Mouse (Mus musculus): ENCODE measurements around the gene Gabbr2. TPM values are rescaled to one million over a fixed set of nuclear protein-coding genes. Genes with fewer than 3 reads are reported as not detected.
A peak's percentile ranks its signal among the peaks of the same experiment; 100 is the strongest.

Gene Gabbr2
- polyA plus RNA-seq, 1 experiment from 2014 or later = 0.12 TPM

DNA sequence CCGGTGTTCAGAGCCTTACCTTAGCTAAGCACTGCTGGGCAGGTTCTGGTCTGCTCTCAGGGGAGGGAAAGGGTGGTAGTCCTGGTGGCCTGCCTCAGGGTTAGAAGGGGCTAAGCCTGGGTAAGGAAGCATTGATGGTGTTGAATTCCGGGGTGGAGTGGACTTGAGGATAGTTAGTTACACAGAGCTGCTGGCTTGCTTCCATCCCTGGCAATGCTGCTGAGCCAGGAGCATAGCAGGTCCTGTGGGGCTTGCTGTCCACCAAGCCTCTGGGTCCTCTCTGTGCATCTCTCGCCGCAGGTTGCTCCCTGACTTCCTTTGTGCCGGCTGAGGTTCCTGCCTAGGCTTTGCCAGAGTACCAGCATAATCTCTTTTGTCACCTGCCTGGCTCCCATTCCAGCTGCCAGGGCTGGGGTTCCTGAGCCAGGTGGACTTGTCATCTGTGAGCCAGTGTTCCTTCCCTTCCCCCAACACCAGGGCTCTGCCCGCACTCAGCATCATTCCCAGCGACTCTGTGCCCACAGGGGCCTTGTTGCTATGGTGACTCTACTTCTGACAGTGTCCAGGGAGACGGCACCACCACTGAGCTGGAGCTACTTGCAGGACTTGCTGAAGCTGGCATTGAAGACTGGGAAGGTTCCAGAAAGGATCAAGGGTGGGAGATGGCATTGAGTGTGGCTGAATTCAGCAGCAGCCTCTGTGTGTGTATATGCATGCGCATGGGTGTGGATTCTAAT is 262.2 kb downstream of the Gabbr2 start:
- no peak for DNase-seq (ENCODE audit: low spot score)
- Histone ChIP-seq H3K4me1 (peaks cover 52% of the 10 kb centered on the region), H3K27me3 (ENCODE audit: low read depth, poor library complexity, severe bottlenecking) (peaks cover 14% of the 10 kb centered on the region), H3K36me3 (no peaks in the 10 kb centered on the region), H3K27ac (replicated peaks) (peak overlapping the region; percentile 42), H3K4me3 (no peak overlapping the region), H3K9me3 (replicated peaks) (no peaks in the 10 kb centered on the region)
- 56% methylated on average over 9 of the region's 9 CpGs for WGBS

DNA sequence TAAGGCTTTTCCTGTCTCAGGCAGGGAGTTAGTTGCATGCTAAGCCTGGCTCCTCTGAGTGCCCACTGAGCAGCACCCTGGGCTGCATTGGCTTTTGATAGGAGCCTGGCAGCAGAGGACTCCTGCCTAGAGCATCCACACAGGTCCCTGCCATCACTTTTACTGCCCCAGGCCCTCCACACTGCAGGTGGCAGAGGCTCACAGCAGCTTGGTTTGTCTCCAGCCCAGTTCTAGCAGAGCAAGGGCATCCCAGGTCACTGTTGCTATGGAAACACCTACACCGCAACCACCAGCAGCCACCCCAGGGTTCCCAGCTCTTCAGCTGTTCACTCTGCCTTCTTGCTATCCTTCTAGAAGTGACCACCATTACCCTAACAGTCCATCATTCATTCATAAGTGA is 263.4 kb downstream of the Gabbr2 start:
- Histone ChIP-seq H3K27ac (replicated peaks) (peak overlapping the region; percentile 66), H3K9me3 (replicated peaks) (no peaks in the 10 kb centered on the region), H3K36me3 (no peaks in the 10 kb centered on the region), H3K4me3 (no peak overlapping the region), H3K4me1 (peaks cover 49% of the 10 kb centered on the region), H3K27me3 (ENCODE audit: low read depth, poor library complexity, severe bottlenecking) (peaks cover 14% of the 10 kb centered on the region)
- 20% methylated on average over 1 of the region's 1 CpGs for WGBS
- peak; percentile 32 for DNase-seq (ENCODE audit: low spot score)

DNA sequence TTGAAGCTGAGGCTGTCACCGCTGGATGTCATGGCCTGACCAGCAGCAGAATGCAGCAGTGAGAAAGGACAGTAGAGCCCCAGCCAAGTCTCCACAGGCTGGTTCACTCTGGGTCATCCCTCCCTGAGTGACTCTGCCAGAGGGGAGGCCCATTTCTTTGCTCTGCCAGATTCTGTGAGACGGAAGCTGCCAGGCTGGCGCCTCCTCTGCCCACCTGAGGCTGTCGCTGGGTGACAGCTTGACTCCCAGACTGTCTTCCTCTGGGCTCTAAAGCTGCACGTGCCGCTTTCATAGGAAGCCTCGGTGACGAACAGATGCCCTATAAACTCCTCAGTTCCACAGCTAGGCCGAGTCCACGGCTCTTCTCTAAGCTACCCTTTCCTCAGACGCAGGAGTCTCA is 264.5 kb downstream of the Gabbr2 start:
- Histone ChIP-seq H3K27ac (replicated peaks) (peak overlapping the region; percentile 66; the same call in 1 of the 2 replicates), H3K9me3 (replicated peaks) (no peaks in the 10 kb centered on the region), H3K27me3 (ENCODE audit: low read depth, poor library complexity, severe bottlenecking) (0 out of 2 replicates have a peak, but pooled peaks cover 3% of the 10 kb centered on the region), H3K4me1 (peaks cover 45% of the 10 kb centered on the region), H3K4me3 (no peak overlapping the region), H3K36me3 (no peaks in the 10 kb centered on the region)
- 89% methylated on average over 11 of the region's 11 CpGs for WGBS
- no peak for DNase-seq (ENCODE audit: low spot score)

DNA sequence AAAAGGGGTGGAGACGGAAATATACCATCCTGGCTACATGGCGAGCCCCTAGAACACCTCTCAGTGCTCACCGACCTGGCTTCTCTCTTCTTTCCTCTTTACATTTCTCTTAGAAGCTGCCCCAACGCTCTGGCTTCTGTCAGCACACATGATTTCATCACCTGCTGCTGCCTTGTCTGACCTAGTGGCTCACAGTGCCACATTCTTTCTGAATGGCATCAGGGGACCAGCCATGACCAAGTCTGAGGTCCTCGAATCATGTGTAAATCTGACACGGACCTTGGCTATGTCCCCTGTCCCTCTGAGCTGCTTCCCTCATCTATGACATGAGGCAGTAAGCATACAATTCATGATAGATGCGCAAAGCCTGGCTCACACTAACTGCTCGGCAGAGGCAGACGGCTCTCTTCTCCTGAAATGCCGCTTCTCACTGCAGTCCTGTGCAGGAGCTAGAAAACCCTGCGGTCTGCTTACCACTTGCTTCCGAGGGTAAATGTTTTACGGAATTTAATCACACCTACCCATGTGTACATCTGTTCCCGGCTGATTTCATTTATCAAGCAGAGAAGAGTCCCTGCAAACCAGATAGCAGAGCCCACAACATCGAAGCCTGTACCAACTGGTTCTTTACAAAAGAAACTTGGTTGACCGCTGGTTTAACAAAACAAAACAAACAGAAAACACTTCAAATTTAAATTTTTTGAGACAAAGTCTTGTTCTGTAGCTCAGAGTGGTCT is 270.7 kb downstream of the Gabbr2 start:
- DNase-seq (ENCODE audit: low spot score) = no peak
- WGBS = 90% methylated on average over 16 of the region's 16 CpGs
- Histone ChIP-seq H3K9me3 (replicated peaks) (no peaks in the 10 kb centered on the region), H3K27ac (replicated peaks) (no peak overlapping the region), H3K27me3 (ENCODE audit: low read depth, poor library complexity, severe bottlenecking) (no peaks in the 10 kb centered on the region), H3K4me3 (no peak overlapping the region), H3K36me3 (no peaks in the 10 kb centered on the region), H3K4me1 (peaks cover 42% of the 10 kb centered on the region)

DNA sequence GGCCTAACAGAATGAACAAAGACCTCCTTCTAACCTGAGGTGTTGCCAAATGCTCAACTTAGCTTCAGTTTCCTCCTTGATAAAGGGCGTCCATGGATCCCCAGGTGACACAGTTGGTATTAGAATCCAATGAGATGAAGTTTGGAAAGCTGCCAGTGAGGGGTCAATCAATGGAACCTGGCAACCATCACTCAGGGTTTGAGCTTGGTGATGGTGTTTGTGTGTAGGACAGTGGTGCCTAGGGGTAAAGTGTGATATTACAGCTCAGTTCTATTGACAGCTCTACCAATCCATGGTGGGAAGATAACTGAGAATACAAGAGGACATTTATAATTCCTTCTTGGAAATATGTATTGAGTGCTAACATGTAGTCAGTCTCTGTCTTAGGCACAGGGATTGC is 271.6 kb downstream of the Gabbr2 start:
- Histone ChIP-seq H3K4me3 (no peak overlapping the region), H3K4me1 (peaks cover 51% of the 10 kb centered on the region), H3K27ac (replicated peaks) (no peak overlapping the region), H3K9me3 (replicated peaks) (no peaks in the 10 kb centered on the region), H3K27me3 (ENCODE audit: low read depth, poor library complexity, severe bottlenecking) (no peaks in the 10 kb centered on the region), H3K36me3 (no peaks in the 10 kb centered on the region)
- DNase-seq (ENCODE audit: low spot score) = no peak
- 66% methylated on average over 1 of the region's 1 CpGs for WGBS

DNA sequence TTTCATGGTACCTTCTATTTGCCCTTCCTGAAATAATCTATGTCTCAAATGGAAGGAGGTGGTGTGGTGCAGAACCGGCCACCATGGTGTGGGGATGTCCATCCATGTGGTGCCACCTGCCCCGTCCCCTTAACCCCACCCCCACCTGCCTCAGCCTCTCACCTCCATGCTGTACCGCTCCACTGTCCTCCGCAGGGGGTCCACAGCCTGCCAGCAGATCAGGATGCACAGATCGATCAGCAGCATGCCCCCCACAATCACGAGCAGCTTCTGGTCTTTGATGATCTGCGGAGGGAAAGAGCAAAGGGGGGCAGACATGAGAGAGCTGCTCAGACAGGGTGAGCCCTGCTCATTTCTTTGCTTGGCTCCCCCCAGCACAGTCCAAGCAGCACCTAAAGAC is 273.0 kb downstream of the Gabbr2 start:
- peak overlapping the region; percentile 4; the same call in 1 of the 2 replicates for H3K27ac ChIP-seq (replicated peaks)
- no peak overlapping the region for H3K4me3 ChIP-seq
- no peaks in the 10 kb centered on the region for H3K27me3 ChIP-seq (ENCODE audit: low read depth, poor library complexity, severe bottlenecking)
- H3K36me3 ChIP-seq = no peaks in the 10 kb centered on the region
- DNase-seq (ENCODE audit: low spot score) = no peak
- 32% methylated on average over 7 of the region's 7 CpGs for WGBS
- peaks cover 53% of the 10 kb centered on the region for H3K4me1 ChIP-seq
- no peaks in the 10 kb centered on the region for H3K9me3 ChIP-seq (replicated peaks)

DNA sequence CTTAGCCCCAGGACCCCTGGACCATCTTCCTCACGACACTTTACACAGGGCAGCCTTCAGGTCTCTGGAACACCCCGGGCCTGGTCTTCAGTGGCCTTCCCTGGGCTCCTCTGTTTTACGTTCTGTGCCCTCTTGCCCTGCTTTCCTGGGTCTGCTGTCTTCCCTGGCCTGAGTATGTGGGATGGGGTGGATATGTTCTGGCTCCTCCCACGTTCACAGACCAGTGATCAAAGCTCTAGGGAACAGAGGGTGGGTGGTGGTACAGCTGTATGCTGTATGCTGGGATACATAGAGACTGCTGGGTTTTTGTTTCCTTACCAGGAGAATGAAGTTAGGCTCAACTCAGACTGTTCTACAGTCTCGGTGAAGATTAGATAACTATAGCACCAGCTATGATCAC is 274.5 kb downstream of the Gabbr2 start:
- Histone ChIP-seq H3K27me3 (ENCODE audit: low read depth, poor library complexity, severe bottlenecking) (no peaks in the 10 kb centered on the region), H3K27ac (replicated peaks) (peak overlapping the region; percentile 67), H3K36me3 (no peaks in the 10 kb centered on the region), H3K4me1 (peaks cover 53% of the 10 kb centered on the region), H3K4me3 (no peak overlapping the region), H3K9me3 (replicated peaks) (no peaks in the 10 kb centered on the region)
- WGBS = 28% methylated on average over 5 of the region's 5 CpGs
- peak; percentile 26 for DNase-seq (ENCODE audit: low spot score)

DNA sequence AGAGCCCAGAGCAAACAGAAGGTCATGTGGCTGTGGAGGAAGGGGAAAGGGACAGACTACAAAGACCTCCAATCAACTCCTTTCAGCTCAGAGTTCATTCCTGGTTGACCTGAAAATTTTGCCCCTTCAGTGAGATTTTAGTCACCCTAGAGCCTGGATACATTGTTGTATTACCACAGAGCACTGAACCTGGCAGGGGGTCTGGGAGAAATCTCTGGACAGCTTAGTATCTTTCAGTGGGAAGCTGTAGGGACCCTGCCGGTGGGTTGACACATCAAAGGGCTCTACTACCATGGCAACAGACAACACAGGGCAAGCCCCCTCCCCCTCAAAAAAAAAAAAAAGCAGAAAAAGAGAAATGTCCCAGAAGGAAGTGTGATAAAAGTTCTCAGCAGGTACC is 275.3 kb downstream of the Gabbr2 start:
- H3K4me1 ChIP-seq = peaks cover 53% of the 10 kb centered on the region
- 7% methylated on average over 1 of the region's 1 CpGs for WGBS
- H3K9me3 ChIP-seq (replicated peaks) = no peaks in the 10 kb centered on the region
- peak; percentile 69 for DNase-seq (ENCODE audit: low spot score)
- H3K27ac ChIP-seq (replicated peaks) = peak overlapping the region; percentile 67
- no peaks in the 10 kb centered on the region for H3K36me3 ChIP-seq
- H3K27me3 ChIP-seq (ENCODE audit: low read depth, poor library complexity, severe bottlenecking) = no peaks in the 10 kb centered on the region
- H3K4me3 ChIP-seq = peak overlapping the region; percentile 27; the same call in 1 of the 2 replicates

DNA sequence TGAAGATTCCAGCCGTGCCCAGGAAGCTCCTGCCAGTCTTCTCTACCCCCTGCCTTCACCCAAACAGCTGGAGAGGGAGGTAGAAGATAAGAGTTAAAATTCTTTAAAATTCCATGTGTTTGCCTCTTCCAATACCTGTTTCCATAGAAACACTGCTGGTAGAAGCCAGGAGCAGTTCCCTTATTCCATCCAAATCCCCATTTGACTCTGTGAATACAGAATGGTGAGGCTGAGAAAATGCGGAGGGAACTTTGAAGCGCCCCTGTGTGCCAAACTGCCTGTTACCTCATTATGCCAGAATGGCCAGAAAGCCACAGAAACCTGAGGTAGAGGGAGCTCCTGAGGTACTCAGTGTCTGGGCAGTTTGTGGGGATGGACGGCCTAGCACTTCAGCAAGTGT is 281.1 kb downstream of the Gabbr2 start:
- no peaks in the 10 kb centered on the region for H3K36me3 ChIP-seq
- DNase-seq (ENCODE audit: low spot score) = no peak
- no peaks in the 10 kb centered on the region for H3K27me3 ChIP-seq (ENCODE audit: low read depth, poor library complexity, severe bottlenecking)
- H3K4me3 ChIP-seq = no peak overlapping the region
- H3K27ac ChIP-seq (replicated peaks) = 0 out of 2 replicates have a peak overlapping the region, but pooled peaks have one; percentile 9
- WGBS = 64% methylated on average over 4 of the region's 4 CpGs
- H3K4me1 ChIP-seq = peaks cover 21% of the 10 kb centered on the region
- no peaks in the 10 kb centered on the region for H3K9me3 ChIP-seq (replicated peaks)

DNA sequence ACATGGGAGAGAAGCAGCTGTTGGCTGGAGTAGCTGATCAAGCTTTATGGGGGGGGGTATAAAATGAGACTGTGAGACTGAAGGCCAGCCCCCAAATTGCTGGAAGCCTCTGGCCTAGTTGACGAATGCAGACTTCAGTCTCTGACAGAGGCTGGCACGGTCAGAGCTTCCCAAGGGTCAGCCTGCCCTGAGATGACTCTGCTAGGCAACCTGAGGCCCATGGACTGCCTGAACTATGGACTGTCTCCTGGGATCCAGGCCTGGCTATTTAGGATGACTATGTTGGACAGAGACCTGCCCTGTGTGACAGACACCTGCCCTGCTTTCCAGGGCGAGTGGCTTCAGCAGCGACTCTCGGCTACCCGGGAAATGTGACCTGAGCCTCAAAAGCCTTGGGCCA is 281.7 kb downstream of the Gabbr2 start:
- no peak for DNase-seq (ENCODE audit: low spot score)
- Histone ChIP-seq H3K27ac (replicated peaks) (0 out of 2 replicates have a peak overlapping the region, but pooled peaks have one; percentile 9), H3K4me1 (peaks cover 16% of the 10 kb centered on the region), H3K36me3 (no peaks in the 10 kb centered on the region), H3K4me3 (no peak overlapping the region), H3K27me3 (ENCODE audit: low read depth, poor library complexity, severe bottlenecking) (no peaks in the 10 kb centered on the region), H3K9me3 (replicated peaks) (no peaks in the 10 kb centered on the region)
- WGBS = 60% methylated on average over 6 of the region's 6 CpGs

DNA sequence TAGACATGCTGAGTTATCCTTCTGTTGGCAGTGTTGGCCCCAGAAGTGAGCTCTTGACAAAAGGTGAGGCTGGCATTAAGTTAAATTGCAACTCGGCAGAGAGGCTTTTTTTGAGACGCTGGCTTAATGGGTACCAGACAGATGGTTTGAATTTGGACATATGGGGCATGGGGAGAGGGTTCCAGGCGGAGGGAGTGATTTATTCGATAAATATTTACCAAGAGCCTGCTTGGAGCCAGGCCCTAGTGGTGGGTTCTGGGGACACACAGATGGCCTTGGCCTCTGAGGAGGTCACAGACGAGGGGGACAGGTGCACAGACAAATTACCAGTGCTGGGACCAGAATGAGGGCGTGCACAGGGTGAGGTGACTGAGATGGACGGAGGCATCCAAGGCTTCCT is 282.2 kb downstream of the Gabbr2 start:
- no peak for DNase-seq (ENCODE audit: low spot score)
- H3K27ac ChIP-seq (replicated peaks) = no peak overlapping the region
- no peaks in the 10 kb centered on the region for H3K9me3 ChIP-seq (replicated peaks)
- no peaks in the 10 kb centered on the region for H3K27me3 ChIP-seq (ENCODE audit: low read depth, poor library complexity, severe bottlenecking)
- 80% methylated on average over 7 of the region's 7 CpGs for WGBS
- no peaks in the 10 kb centered on the region for H3K36me3 ChIP-seq
- H3K4me1 ChIP-seq = peaks cover 14% of the 10 kb centered on the region
- H3K4me3 ChIP-seq = no peak overlapping the region

DNA sequence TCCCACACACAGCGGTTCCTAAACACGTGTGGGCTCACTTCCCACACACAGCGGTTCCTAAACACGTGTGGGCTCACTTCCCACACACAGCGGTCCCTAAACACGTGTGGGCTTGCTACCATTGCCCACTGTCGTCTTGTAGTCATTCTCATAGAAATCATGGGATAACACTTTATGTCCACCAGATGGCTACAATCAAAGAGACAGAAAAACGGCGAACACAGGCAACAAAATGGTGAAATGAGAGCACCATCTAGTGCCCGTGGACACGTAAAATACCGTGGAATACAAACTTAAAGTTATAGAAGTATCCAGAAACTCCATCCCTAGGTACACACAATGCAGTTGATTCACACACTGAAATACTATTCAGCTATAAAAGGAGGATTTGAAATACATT is 285.9 kb downstream of the Gabbr2 start:
- Histone ChIP-seq H3K4me3 (no peak overlapping the region), H3K27ac (replicated peaks) (no peak overlapping the region), H3K4me1 (peaks cover 12% of the 10 kb centered on the region), H3K9me3 (replicated peaks) (no peaks in the 10 kb centered on the region), H3K36me3 (no peaks in the 10 kb centered on the region), H3K27me3 (ENCODE audit: low read depth, poor library complexity, severe bottlenecking) (no peaks in the 10 kb centered on the region)
- WGBS = 87% methylated on average over 12 of the region's 12 CpGs
- DNase-seq (ENCODE audit: low spot score) = no peak

DNA sequence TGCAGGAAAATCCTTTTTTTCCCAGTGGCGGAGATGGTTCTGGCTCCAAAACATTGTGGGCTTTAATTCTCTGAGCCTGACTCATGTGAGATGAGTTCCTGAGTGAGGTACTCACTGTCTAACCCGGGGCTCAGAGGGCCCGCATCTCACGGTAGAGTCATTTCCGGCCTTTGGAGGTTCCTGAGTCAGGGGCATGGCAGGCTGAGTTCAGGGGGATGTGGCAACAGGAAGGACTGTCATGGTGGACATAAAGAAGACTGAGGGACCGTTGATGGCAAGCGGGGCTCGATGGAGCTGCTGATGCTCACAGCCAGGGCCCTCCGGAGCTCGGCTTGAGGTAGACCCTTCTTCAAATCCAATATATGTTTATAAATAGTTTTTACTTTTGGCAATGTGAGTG is 288.5 kb downstream of the Gabbr2 start:
- no peak overlapping the region for H3K27ac ChIP-seq (replicated peaks)
- H3K27me3 ChIP-seq (ENCODE audit: low read depth, poor library complexity, severe bottlenecking) = no peaks in the 10 kb centered on the region
- no peaks in the 10 kb centered on the region for H3K9me3 ChIP-seq (replicated peaks)
- no peaks in the 10 kb centered on the region for H3K36me3 ChIP-seq
- WGBS = 95% methylated on average over 10 of the region's 10 CpGs
- DNase-seq (ENCODE audit: low spot score) = no peak
- no peak overlapping the region for H3K4me3 ChIP-seq
- no peaks in the 10 kb centered on the region for H3K4me1 ChIP-seq

Measured in midbrain, embryonic 10.5 days (tissue).